Mouse (Mus musculus) lung, adult 2 months (tissue): Measurements from ENCODE around the gene Bcan.

Experiments
- CTCF ChIP-seq: fragments of 200-500 bp; IDR thresholded peaks from 2 replicates; pipeline ENCODE4 v1.5.1; 2011; ENCODE audit warnings: mild to moderate bottlenecking, low read length, control low read depth; ENCODE audit not compliant: insufficient read depth
- POLR2A ChIP-seq: fragments of 200-500 bp; IDR thresholded peaks from 2 replicates; pipeline ENCODE4 v1.6.1; 2011; ENCODE audit warnings: low read depth, mild to moderate bottlenecking, control low read depth, low read length, borderline replicate concordance; ENCODE audit errors: extremely low read depth

GRCm38 (mm10) chr3:87940611-87941010 is 59.4 kb downstream of the Bcan start:
- no peak for TF ChIP-seq CTCF
- no peak for TF ChIP-seq POLR2A
